Mouse (Mus musculus) midbrain, postnatal 0 days (tissue): ENCODE measurements at regions not wholly inside any gene's neighbourhood (a gene's known extent, or its start where the extent isn't known, plus 50 kb on each side); places are given as distances from the start of the nearest gene placed in this dataset.
"Not testable (repeated sequence)": the region's sequence is repeated elsewhere in the genome, so short reads cannot be mapped to it uniquely, and the experiment has no call there.

ENCODE experiments used
- ATAC-seq: fragments of 200-750 bp; cut with Nextera tagmentation; 2 replicates; pipeline ENCODE4 v1.8.0; 2017; ENCODE audit warnings: moderate number of reproducible peaks, mild to moderate bottlenecking, moderate TSS enrichment, moderate library complexity; ENCODE audit not compliant: low FRiP score
- DNase-seq: peaks from one replicate; pipeline ENCODE4 v3.0.0-alpha.2; 2015; ENCODE audit warnings: low spot score
- H3K27ac ChIP-seq: fragments of 300-500 bp; sonication (generic); 2 replicates; pipeline ENCODE4 v1.5.1; 2014; ENCODE audit warnings: low read depth, mild to moderate bottlenecking, low read length, mixed read lengths
- H3K27me3 ChIP-seq: fragments of 300-500 bp; sonication (generic); 2 replicates; pipeline ENCODE4 v1.6.1; 2014; ENCODE audit warnings: low read length, control low read depth, mixed read lengths; ENCODE audit not compliant: insufficient read depth
- H3K36me3 ChIP-seq: fragments of 300-500 bp; sonication (generic); 2 replicates; pipeline ENCODE4 v1.6.1; 2014; ENCODE audit warnings: low read length, control low read depth, mixed read lengths; ENCODE audit not compliant: insufficient read depth
- H3K4me1 ChIP-seq: fragments of 300-500 bp; sonication (generic); 2 replicates; pipeline ENCODE4 v1.6.1; 2014; ENCODE audit warnings: mild to moderate bottlenecking, control low read depth, antibody characterized with exemption, low read length, mixed read lengths; ENCODE audit not compliant: insufficient read depth
- H3K4me2 ChIP-seq: fragments of 300-500 bp; sonication (generic); 2 replicates; pipeline ENCODE4 v1.6.1; 2014; ENCODE audit warnings: low read depth, mild to moderate bottlenecking, low read length, mixed read lengths; ENCODE audit not compliant: poor library complexity, severe bottlenecking
- H3K4me3 ChIP-seq: fragments of 300-500 bp; sonication (generic); 2 replicates; pipeline ENCODE4 v1.5.1; 2014; ENCODE audit warnings: low read depth, mild to moderate bottlenecking, low read length, moderate library complexity
- H3K9ac ChIP-seq: fragments of 300-500 bp; sonication (generic); replicated peaks from 2 replicates; pipeline ENCODE4 v1.6.1; 2014; ENCODE audit warnings: mild to moderate bottlenecking, low read length, moderate library complexity, mixed read lengths; ENCODE audit not compliant: poor library complexity, severe bottlenecking
- H3K9me3 ChIP-seq: fragments of 300-500 bp; sonication (generic); 2 replicates; pipeline ENCODE4 v1.6.1; 2016; ENCODE audit warnings: low read length, control low read depth
- CTCF ChIP-seq: IDR thresholded peaks from 2 replicates; pipeline ENCODE4 v1.5.1; 2016; ENCODE audit warnings: antibody characterized with exemption, mild to moderate bottlenecking
- WGBS: fragments of 180-500 bp; shearing (Covaris S2); extraction: QIAGEN DNeasy Blood & Tissue Kit; methylation state at CpG from one replicate; pipeline ENCODE4 v1.1.7; 2014; 5-methylcytosine and 5-hydroxymethylcytosine counted together

- DNase-seq (no peak), ATAC-seq (no peak)
- H3K9me3 ChIP-seq, result no peaks in the 10 kb centered on the region
- 64% methylated on average over 1 of the region's 1 CpGs for WGBS
- no peak overlapping the region for H3K27ac ChIP-seq
- TF ChIP-seq CTCF, result no peak
- H3K4me1 ChIP-seq, result no peaks in the 10 kb centered on the region
- no peak overlapping the region for H3K4me2 ChIP-seq
- H3K27me3 ChIP-seq, result no peaks in the 10 kb centered on the region
- H3K4me3 ChIP-seq, result no peak overlapping the region
- H3K36me3 ChIP-seq, result no peaks in the 10 kb centered on the region
- H3K9ac ChIP-seq, result no peak overlapping the region
These were observed 378.3 kb upstream of the Klhl29 start for GRCm38 (mm10) chr12:5753831-5754230.

- ATAC-seq, result no peak
- Histone ChIP-seq H3K36me3 (no peaks in the 10 kb centered on the region), H3K4me2 (no peak overlapping the region), H3K4me3 (no peak overlapping the region), H3K27ac (no peak overlapping the region), H3K9me3 (no peaks in the 10 kb centered on the region), H3K27me3 (no peaks in the 10 kb centered on the region), H3K4me1 (no peaks in the 10 kb centered on the region), H3K9ac (no peak overlapping the region)
- 90% methylated on average over 2 of the region's 2 CpGs for WGBS
- no peak for TF ChIP-seq CTCF
- no peak for DNase-seq
These were observed 368.7 kb upstream of the Klhl29 start for GRCm38 (mm10) chr12:5744086-5744709.

- no peaks in the 10 kb centered on the region for H3K36me3 ChIP-seq
- no peaks in the 10 kb centered on the region for H3K9me3 ChIP-seq
- DNase-seq (no peak), ATAC-seq (no peak)
- H3K27ac ChIP-seq, result no peak overlapping the region
- no peaks in the 10 kb centered on the region for H3K4me1 ChIP-seq
- no peak overlapping the region for H3K4me3 ChIP-seq
- no peaks in the 10 kb centered on the region for H3K27me3 ChIP-seq
- no peak overlapping the region for H3K9ac ChIP-seq
- H3K4me2 ChIP-seq, result no peak overlapping the region
- TF ChIP-seq CTCF, result no peak
- 78% methylated on average over 1 of the region's 1 CpGs for WGBS
These were observed 360.6 kb upstream of the Klhl29 start for GRCm38 (mm10) chr12:5736066-5736465.

GRCm38 (mm10) chr12:5734902-5735301 is 359.4 kb upstream of the Klhl29 start:
- Histone ChIP-seq H3K9me3 (no peaks in the 10 kb centered on the region), H3K4me1 (no peaks in the 10 kb centered on the region), H3K27ac (no peak overlapping the region), H3K9ac (no peak overlapping the region), H3K4me3 (no peak overlapping the region), H3K27me3 (no peaks in the 10 kb centered on the region), H3K4me2 (no peak overlapping the region), H3K36me3 (no peaks in the 10 kb centered on the region)
- ATAC-seq, result no peak
- 83% methylated on average over 3 of the region's 3 CpGs for WGBS
- DNase-seq, result no peak
- no peak for TF ChIP-seq CTCF

GRCm38 (mm10) chr12:5723113-5723512 is 347.6 kb upstream of the Klhl29 start:
- 88% methylated on average over 1 of the region's 1 CpGs for WGBS
- DNase-seq, result no peak
- H3K27ac ChIP-seq, result no peak overlapping the region
- no peaks in the 10 kb centered on the region for H3K27me3 ChIP-seq
- H3K4me2 ChIP-seq, result no peak overlapping the region
- ATAC-seq, result no peak
- H3K9ac ChIP-seq, result no peak overlapping the region
- no peaks in the 10 kb centered on the region for H3K4me1 ChIP-seq
- no peak for TF ChIP-seq CTCF
- no peak overlapping the region for H3K4me3 ChIP-seq
- H3K36me3 ChIP-seq, result no peaks in the 10 kb centered on the region
- H3K9me3 ChIP-seq, result no peaks in the 10 kb centered on the region

GRCm38 (mm10) chr12:5717527-5717926 is 342.0 kb upstream of the Klhl29 start:
- H3K4me2 ChIP-seq, H3K27me3 ChIP-seq, ATAC-seq, DNase-seq, H3K9ac ChIP-seq, H3K9me3 ChIP-seq, H3K36me3 ChIP-seq, H3K4me3 ChIP-seq, H3K27ac ChIP-seq, H3K4me1 ChIP-seq: not testable (repeated sequence)
